Mouse (Mus musculus) ovary, postnatal 10 days (tissue): ENCODE data around the gene Pcgf3.
"Not testable (repeated sequence)": the region's sequence is repeated elsewhere in the genome, so short reads cannot be mapped to it uniquely, and the experiment has no call there.

Experiments
- DNase-seq: peaks from one replicate; pipeline ENCODE4 v3.0.0; 2022; ENCODE audit warnings: low spot score

Gene Pcgf3

DNA sequence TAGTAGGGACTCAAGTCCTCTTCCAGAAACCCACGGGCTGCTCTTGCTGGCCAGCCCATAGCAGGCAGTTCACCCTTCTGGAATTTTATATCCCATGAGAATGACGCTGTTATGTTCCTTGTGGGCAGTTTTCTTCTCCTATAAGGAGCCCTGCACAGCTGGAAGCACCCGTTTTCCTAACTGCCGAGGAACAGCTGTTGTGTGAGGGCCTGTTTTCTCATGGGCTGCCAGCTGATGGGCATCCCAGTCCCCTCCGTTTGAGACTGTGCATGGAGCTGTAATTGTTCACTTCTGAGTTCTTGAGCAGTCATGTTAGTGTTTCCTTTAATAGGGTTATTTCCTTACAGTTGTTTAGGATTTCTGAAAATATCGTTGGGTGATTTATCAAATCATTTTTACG, 8.6 kb downstream of the Pcgf3 start:
- no peak for DNase-seq

DNA sequence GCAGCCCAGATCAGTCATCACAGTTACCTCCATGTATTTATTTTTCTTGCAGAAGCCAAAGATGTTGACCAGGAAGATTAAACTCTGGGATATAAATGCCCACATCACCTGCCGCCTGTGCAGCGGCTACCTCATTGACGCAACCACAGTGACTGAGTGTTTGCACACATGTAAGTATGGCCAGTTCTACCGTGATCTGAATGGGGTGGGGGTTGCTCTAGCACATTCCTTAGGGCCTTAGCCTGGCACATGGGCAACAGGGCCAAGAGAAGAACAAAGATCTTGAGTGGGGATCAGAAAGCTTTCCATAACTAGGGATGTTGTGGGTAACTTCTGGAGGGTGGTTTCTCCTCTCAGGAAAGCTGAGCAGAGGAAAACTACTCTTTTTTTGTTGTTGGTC, 12.7 kb downstream of the Pcgf3 start:
- no peak for DNase-seq

DNA sequence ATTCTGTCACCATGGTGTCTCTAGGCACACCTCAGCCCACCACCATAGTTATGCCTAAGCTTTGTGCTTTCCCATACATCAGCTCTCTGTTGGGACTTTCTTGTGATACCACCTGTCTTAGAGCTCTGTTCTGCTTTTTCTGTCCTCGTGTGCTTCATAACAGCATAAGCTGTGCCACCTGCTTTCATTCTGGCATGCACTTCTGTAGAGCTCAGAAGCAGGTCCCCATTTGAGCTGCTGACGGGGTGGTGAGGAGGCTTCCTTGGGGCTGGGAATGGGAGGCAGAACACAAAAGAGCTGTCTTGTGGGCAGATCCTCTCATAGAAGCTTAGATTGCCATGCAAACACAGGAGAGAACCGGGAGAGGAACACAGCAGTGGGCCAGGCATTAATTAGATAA, 14.9 kb downstream of the Pcgf3 start:
- DNase-seq, result no peak

DNA sequence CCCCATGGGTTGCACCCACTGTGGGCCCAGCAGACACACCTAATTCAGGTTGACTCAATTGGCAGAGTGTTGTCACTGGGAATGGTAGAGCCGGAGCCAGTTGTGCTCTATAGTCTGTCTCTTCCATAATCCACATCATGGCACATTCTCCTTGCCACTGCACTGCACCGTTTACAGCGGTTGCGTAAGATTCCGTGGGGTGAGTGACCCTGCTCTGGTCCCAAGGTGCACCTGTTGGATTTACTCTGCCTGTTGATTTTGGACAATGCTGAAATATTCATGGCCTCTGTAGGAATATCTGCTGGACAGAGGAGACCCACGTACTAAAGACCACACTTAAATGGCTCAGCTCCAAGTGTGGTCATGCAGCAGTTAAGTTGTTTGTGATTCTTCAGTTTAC, 22.0 kb downstream of the Pcgf3 start:
- DNase-seq, result no peak

DNA sequence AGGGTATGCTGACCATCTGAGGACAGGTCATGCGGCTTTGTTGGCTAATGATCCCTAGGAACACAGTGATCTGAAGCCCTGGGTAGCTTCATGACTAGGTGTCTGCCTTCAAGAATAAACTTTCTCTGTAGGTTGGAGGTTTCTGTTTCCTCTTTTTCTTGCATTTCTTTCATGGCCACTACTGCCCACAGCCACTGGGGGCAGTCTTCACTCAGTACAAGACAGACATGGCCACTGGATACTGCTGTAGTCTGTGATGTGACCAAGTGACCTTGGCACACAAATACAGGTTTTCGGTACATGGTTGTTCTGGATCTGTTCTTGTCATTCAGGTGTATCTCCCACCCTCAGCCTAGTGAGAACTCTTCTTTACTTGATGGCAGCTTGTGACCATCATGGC, 24.2 kb downstream of the Pcgf3 start:
- no peak for DNase-seq

DNA sequence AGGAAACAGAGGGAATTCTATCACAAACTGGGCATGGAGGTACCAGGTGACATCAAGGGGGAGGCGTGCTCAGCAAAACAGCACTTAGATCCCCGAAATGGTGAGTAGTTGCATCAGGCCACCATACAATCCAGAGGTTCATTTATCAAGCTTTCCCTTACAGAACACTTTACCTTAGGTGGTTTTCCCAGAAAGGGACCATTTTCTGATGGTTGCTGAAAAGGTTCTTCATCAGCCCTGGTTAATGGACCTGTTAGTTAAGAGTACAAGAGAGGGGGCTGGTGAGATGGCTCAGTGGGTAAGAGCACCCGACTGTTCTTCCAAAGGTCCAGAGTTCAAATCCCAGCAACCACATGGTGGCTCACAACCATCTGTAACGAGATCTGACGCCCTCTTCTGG, 25.1 kb downstream of the Pcgf3 start:
- DNase-seq, result not testable (repeated sequence)

DNA sequence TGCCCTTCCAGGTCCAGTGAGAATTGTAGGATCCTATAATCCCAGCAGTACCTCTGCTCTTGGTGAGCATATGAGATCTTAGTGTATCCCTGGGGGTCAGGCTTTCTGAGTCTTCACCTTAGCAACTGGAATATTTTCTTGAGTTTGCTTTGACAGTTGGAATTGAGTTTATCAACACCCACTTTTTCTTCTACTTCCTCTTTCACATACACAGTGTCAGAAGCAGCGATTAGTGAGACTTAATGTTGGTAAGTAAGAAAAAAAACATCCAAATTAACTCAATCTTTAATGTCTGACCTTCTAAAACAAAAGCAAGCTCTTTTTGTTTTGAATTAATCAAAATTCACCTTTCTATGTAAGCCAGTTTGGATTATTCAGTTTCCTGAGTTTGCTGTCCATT, 40.5 kb downstream of the Pcgf3 start:
- DNase-seq, result no peak

DNA sequence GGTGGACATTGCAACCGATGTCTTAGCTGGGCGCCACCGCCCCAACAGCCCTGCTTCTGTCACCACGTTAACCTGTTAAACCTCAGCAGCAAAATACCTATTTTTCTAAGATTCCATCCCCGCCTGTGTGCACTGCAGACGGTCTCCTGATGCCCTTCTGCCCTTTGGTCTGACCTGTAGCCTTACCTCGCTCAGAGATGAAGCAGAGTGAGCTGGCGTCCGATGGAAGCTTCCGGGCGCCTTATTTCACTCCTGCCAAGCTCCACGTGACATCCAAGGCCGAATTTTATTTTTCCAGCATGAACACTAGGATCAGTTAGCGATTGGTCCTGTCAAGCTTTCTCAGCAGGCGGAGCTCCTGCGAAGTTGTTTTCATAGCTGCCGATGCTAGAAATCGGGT, 41.3 kb downstream of the Pcgf3 start:
- DNase-seq, result no peak

DNA sequence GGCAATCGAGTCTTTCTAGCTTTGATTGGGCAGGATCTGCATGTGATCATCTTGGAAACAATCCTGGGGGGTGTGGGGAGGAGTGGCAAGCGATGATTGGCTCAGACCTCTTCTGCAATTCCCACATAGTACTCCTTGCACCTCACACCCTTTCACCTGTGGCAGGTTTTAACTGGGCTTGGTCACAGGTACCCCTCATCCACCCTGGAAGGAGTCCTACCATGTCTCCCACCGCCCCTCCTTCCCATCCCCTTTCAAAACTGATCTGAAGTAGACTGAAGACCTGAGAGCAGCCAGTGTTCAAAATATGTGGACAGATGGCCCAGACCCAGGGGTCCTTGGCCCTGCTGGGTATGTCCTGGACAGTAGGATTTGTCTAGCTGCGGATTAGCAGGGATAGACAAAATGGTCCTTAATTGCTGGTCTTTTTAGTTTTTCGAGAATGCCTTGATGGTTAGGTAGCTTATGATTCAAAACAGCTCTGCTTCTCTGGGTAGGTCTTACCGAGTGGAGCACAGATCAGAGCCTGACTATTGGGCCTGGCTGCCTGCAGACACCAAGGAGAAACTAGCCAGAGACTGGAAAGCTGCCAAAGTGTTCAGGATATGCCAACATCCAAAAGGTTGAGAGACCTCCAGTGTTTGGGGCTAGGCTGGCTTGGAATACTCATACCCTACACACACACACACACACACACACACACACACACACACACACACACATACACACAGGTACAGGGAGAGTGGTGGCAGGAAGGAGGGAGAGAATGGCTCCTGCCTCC, 54.7 kb downstream of the Pcgf3 start:
- no peak for DNase-seq

DNA sequence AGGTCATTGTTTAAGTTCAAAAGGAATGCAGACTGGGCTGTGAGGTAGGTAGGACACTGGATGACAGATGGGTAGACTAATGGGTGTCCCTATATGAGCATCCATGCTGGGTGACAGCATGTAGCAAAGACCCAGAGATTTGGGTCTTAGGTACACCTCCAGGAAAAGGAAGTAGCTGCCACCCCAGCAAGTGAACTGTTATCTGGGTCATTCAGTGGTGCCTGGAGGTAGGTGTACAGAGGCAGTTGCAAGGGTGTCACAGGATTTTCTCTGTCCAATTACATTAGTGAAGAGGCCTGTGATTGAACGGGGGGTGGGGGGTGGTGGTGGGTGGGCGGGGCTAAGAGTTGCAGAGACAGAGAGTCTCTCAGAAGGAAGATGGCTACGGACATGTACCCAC, 55.6 kb downstream of the Pcgf3 start:
- DNase-seq, result no peak

DNA sequence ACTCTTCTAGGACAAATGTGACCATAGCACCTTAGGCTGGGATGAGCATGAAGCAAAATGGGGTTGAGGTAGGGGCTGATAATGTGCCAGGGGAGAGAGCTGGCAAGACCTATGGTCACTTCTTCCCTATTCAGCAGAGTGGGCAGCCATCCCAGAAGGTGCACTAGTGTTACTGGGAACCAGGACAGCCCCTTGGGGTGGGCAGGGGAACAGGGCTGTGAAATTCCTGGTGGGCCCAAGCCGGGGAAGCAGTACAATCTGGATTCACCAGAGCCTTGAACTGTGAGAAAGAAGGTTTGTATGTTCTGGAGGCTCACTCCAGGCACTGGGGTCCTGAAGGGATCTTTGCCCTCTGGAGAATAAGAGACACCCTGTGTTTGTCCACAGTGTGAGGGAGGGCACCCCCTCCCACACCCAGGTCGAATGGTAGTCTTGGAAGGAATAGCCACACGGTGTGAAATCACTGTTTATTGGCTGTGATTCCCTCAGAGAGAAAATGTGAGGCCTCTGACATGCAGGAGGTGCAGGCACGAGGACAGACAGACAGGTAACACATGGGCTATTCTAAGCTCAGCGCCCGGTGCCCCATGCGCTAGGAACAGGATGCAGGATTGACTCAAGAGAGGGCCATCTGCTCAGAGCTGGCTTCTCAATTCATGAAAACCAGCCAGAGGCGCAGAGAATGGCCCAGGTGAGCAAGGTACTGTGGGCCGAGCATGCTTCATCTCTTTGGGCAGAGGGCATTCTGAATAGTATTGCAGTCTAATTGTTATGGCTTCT, 57.3 kb downstream of the Pcgf3 start:
- no peak for DNase-seq

DNA sequence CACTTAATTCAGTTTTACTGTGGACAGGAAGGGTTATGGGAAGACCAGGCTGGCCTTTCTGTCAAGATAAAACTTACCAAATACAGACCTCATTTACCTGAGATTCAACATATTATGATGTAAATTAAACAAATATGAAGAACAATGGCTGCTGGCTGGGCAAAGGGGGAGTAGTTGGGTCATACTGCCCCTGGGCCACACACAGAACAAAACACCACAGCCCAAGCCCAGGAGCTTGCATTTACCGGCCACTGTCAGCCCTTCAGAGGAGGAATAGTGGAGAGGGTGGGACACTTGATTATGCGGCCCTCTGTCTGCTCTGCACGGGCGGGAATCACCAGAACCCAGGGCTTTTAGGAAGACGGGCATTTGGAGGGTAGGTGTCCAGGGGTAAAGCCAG, 57.9 kb downstream of the Pcgf3 start:
- DNase-seq, result no peak

DNA sequence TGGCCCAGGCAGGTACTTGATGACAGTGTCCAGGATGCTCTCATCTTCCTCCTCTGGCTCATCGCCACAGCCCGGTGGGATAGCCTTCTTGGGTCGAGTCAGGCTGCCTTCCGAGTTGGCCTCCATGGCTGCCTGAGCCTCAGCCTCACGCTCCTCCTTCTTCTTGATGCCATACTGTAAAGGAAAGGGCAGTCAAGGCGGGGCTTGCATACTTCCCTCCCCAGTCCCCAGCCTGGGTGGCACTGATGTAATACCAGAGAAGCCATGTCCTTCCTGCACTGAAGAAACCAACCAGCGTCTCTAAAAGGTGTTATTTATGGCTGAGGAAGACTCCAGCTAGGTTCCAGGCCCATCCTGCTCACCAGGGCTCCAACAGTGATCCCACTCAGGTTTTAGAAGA, 59.1 kb downstream of the Pcgf3 start:
- no peak for DNase-seq

DNA sequence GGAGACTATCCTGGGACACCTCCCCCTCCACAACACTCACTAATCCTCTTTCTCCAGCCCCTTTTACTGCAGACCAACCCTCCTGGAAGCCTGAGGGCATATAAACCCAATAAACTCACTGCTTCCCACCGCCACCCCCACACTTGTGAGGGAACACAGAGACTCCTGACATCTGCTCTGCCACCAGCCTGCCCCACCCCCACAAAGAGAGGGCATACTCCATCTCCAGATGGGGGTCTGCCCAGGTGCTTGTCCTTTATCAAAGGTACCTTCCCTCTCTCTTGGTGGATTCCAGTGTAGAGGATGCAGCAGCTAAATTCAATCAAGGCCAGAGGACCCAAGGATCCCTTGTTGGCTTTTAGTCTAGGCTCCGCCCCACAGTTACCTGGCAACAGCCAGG, 60.0 kb downstream of the Pcgf3 start:
- DNase-seq, result no peak

DNA sequence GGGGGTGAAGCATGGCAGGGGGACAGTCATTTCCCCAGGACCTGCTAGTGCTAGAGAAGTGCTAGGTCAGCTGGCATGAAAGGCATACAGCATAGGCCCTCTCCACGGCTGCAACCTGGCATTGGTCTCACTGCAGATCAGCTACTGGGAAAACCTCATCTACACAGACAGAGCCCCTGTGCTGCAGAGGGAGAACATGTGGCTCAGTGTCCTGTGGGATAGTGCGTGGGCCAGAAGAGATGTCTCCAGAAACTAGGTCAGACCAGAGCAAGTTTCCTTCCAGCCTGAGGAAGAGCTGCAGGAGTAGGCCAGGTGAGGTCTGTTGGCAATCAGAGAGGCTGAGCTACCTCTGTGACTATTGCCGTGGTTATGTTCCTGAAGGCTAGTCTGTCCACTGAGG, 60.9 kb downstream of the Pcgf3 start:
- DNase-seq, result no peak

DNA sequence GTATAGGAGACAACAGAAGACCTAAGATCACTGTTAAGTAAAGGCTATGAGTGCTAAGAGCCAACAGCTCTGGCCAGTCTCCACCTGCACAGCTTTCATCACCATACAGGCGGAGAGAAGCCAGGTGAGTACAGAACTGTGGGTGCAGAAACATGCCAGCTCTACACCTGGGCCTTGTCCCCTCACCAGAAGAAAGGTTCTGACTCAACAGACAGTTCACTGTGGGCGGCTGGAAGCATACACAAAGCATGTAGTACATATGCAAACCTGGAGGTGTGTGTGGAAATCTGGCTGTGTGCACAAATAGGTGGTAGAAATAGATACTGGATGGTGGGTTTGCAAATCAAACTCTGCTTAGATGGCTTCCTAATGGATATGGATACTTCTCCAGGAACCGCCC, 61.6 kb downstream of the Pcgf3 start:
- no peak for DNase-seq

DNA sequence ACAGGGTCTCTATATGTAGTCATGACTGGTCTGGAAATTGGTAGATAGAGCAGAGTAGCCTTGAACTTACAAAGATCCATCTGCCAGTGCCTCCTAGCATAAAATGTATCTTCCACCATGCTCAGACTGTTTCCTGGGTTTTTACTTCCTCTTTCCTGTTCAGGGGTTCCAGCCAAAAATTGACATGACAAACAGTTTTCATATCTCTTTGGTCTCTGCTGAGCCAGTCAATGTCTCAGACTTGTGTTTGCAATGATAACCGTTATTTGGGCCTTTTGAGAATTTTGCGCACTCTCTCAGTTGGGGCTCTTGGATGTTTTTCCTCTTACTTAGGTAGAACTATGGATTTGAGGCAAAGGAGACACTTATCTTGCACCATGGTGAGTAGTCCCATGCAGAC, 73.2 kb downstream of the Pcgf3 start:
- DNase-seq, result no peak

DNA sequence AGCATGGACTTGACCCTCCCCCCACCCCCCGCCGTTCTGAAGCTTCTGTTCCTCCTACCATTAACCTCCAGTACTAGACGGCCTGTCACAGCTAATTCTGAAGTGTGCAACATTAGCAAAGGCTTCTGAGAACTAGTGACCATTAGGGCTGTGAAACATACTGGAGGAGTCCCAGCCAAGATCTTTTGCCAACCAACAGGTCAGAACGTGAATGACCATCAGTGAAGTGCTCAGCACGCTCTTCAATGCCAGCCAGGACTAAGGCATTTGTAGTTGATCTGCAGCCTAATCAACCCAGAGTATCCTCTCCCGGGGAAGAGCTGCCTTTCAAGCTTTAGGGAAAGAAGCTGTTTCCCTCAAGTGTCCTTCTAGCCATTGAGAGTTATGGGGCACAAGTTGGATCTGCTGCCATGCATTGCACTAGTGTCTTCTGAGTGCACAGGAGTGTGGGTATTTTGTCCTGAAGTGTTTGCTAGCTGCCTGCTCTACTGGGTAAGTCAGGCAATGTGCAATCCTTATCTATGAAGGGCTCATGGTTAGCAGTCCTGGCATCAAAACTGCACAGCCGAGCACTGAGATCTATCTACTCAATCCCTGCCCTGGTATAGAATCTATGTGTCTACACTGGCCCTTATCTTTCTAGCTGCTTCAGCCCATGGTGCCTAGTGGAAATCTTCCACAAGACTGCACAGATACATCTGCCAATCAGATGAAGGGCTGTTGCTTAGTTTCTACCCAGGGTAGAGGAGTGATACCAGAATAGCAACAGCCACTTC, 82.7 kb downstream of the Pcgf3 start:
- DNase-seq, result no peak

DNA sequence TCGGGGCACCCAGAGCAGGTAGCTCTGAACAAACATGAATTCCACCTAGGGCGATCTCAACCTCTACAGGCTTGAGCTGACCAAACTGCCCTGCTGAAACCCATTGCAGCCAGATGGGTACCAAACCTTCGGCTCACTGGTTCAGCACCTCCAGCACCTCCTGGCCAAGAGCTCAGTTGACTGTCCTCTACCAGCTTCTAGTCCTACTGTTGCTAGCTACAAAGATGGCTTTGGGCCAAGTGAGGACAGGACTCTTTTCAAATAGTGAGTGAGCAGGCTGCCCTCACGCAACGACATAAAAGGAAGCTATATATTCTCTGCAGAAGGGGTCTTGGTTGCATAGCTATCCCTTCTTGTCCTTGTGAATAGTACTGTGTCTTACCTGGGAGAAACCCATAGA, 86.6 kb downstream of the Pcgf3 start:
- no peak for DNase-seq

DNA sequence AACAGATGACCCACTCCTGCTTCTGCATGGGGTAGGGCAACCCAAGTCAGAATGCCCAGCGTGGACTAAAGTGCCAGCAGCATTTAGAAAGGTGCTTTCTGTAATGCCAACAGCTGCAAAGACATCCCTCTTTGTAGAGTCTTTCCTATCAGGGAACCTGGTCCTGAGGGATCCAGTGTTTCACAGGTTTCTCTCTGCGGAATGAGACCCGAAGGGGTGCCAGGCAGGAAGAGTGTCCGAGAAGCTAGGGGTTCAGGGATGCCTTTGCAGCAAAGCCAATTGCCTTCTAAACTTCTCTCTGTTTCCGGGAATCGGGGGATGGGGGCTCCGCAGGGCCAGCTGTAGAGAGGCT, 88.1 kb downstream of the Pcgf3 start:
- DNase-seq, result no peak

DNA sequence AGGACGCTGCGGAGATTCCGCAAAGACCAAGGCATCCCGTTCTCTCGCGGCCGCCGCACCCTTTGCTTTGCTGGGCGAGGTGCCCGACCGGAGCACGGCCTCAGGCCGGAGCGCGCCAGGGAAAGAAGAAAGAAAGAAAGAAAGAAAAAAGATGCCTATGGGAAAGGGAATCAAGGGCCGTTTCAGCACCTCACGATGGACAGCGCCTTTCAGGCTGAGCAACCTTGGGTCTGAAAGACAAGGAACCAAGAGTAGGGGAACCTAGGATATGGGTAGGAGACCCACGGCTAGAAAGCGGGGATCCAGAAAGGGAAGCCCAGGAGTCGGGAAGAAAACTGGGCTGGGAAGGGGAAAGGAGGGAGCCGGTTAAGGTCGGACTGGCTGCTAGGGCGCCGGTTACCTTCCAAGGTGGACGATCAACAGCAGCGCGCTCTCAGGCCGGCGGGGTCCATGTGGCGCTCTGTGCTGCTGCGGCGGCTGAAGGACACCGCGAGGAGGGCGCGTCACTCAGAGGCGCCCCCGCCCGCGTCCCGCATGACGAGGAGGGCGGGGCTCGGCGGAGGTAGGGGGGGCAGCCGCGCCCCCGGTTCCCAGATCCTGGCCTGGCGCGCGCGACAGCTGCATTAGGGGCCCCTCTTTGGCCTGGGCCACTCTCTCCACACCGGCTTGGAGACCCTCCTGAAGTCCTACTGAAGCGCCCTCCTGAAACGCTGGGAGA, 88.6 kb downstream of the Pcgf3 start, which contains the start of gene Cplx1:
Gene Cplx1, minus strand, starts transcription at position 536 of the 718 bp plus-strand sequence.
- DNase-seq, result peak; percentile 45

DNA sequence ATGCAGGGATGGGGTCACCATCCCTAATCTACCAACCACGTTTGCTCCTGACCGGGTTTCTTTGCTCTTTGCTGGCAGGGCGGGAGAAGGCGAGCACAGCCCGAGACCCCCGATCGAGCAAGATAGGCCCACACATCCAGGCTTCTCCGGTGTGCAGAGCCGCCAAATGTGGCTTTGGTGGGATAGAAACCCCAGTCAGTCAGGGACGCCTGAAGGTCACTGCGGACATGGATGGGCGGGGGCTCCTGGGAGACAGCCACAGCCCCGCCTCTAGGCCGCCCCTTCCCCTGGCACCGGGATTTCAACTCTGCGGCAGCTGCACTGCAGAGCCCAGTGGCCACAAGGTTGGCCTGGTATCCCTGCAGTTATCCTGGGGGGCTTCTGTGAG, 89.2 kb downstream of the Pcgf3 start:
- DNase-seq, result no peak
